Mouse (Mus musculus) layer of hippocampus, adult 2 months (tissue): ENCODE data around the gene Aanat. TPM values are rescaled to one million over a fixed set of nuclear protein-coding genes. Genes with fewer than 3 reads are reported as not detected.
A peak's percentile ranks its signal among the peaks of the same experiment; 100 is the strongest.
"Not testable (repeated sequence)": the region's sequence is repeated elsewhere in the genome, so short reads cannot be mapped to it uniquely, and the experiment has no call there.

Experiments
- DNase-seq, 2 experiments: peaks; one replicate each; pipeline ENCODE4 v3.0.0; 2022; ENCODE audit warnings: low spot score in 2 of 2
- H3K27ac ChIP-seq: fragments of 200-600 bp; 2 replicates; pipeline ENCODE4 v1.8.1; 2022
- H3K4me3 ChIP-seq: fragments of 200-600 bp; 2 replicates; pipeline ENCODE4 v1.8.1; 2022; ENCODE audit warnings: mild to moderate bottlenecking
- CTCF ChIP-seq: fragments of 200-600 bp; conservative IDR thresholded peaks from 2 replicates; pipeline ENCODE4 v1.8.1; 2022; ENCODE audit warnings: antibody characterized with exemption, mild to moderate bottlenecking, moderate library complexity
- total RNA-seq, 2 experiments: library from RNA; stranded (reverse); gene quantifications; 2 replicates each; pipeline ENCODE4 v1.2.3; 2021

The Aanat gene
- total RNA-seq, 2 experiments from 2014 or later = 0.27 to 1.2 TPM

DNA sequence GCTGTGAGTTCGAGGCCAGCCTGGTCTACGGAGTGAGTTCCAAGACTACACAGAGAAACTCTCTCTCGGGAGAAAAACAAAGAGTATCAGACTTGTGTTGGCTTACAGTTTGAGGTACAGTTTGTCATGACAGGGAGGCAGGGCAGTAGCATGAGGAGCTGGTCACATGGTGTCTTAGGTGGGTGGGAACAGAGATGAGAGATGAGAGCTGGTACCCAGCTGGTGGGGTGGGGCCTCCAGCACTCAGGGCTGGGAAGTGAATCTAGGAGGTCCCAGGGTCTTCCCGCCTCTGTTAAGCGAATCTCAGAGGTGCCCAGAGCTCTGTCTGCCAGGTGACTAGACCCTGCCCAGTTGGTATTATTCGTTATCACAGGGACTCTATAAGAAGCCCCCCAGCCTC lies 43.2 kb downstream of the Aanat start:
- TF ChIP-seq CTCF = no peak
- Histone ChIP-seq H3K27ac (no peak overlapping the region), H3K4me3 (no peak overlapping the region)
- no peak for DNase-seq

DNA sequence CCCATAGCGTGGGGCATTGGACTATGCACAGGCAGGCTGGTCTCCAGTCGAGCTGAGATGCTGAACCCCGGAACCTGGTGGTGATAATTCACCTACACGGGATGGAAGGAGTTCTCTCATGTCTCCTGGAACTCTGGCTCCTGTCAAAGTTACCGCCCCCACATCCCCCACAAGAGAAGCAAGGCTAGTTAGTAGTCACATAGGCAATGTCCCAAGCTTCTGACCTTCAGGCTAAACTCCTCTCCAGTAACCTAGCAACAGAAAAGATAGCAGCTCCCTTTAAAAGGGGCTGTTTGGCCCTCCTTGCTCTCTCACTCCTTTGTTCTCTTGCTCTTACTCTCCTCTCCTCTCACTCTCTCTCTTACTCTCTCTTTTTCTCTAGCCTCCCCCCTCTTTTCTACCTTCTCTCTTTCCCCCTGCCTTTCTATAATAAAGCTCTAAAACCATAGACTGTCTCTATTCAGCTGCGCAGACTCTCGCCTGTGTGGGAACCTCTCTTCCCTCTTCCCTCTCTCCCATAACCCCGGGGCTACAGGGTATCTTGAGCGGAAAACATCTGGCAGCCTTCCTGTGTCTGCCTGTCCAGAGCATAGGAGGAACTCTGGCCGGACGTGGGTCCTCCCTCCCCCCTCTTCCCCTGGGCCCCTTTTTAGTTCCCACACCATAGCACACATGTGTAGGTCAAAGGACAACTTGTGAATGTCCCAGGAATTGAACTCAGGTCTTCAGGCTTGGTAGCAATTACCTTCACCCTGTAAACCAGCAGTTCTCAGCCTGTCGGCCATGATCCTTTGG lies 44.1 kb downstream of the Aanat start:
- DNase-seq = no peak
- H3K27ac ChIP-seq = no peak overlapping the region
- H3K4me3 ChIP-seq = no peak overlapping the region
- TF ChIP-seq CTCF = no peak

DNA sequence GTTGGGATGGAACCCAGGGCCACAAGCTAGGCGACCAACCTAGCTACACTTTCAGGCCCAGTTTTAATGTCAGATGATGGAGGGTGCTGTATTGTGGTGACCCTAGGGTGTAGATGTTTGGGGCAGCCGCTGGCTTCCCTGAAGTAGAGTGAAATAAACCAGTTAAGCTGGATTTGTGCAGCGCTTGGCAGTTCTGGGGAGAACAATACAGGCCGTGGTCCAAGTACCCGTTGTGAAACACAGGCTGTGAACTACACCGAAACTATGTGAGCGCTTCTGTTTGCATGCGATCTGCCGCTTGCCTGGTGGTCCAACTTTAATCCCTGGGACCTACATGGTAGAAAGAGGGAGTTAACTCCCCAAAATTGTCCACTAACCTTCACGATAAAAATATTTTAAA lies 46.7 kb downstream of the Aanat start:
- no peak for DNase-seq
- H3K27ac ChIP-seq = no peak overlapping the region
- H3K4me3 ChIP-seq = no peak overlapping the region
- TF ChIP-seq CTCF = no peak

DNA sequence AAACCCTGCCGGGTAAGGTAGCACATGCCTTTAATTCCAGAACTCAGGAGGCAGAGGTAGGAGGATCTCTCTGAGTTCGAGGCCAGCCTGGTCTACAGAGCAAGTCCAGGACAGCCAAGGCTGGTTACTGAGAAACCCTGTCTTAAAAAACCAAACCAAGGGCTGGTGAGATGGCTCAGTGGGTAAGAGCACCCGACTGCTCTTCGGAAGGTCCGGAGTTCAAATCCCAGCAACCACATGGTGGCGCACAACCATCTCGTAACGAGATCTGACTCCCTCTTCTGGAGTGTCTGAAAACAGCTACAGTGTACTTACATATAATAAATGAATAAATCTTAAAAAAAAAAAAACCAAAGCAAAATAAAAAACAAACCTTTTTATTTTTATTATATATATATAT lies 50.4 kb downstream of the Aanat start:
- not testable (repeated sequence) for H3K27ac ChIP-seq
- TF ChIP-seq CTCF = peak; percentile 70

GRCm38 (mm10) chr11:116641168-116641567 lies 54.9 kb downstream of the Aanat start:
- no peak for DNase-seq
- peak; percentile 63 for TF ChIP-seq CTCF
- Histone ChIP-seq H3K4me3 (no peak overlapping the region), H3K27ac (no peak overlapping the region)

More for the DNA sequence above, 50.4 kb downstream of the Aanat start:
- not testable (repeated sequence) for DNase-seq, H3K4me3 ChIP-seq

DNA sequence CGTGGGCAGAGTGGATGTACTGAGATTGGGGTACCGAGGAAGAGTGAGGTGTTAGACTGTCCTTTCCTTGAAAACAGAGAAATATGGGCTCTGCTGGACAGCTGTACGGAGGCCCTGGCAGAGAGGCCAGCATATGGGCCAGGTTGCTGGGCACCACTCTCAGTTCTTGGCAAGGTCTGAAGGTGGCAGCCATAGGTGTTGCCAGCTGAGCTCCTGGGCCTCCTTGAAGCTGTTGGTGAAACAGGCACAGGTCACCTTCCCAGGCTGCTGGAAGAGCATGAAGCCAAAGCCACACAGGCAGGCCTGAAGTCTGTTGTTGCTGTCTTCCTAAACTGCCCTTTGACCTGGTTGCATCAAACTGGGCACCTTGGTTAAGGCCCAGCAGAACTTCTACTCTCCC lies 55.5 kb downstream of the Aanat start:
- Histone ChIP-seq H3K4me3 (no peak overlapping the region), H3K27ac (no peak overlapping the region)
- TF ChIP-seq CTCF = no peak
- no peak for DNase-seq

- H3K27ac ChIP-seq = peak overlapping the region; percentile 73; the same call in 1 of the 2 replicates
- no peak overlapping the region; the same call in 1 of the 2 replicates for H3K4me3 ChIP-seq
- peak; percentile 92 for TF ChIP-seq CTCF
- peak; percentile 91 to 95 for DNase-seq
Observed at GRCm38 (mm10) chr11:116642681-116643578, 56.7 kb downstream of the Aanat start.

GRCm38 (mm10) chr11:116643579-116644224 lies 57.5 kb downstream of the Aanat start:
- H3K4me3 ChIP-seq = no peak overlapping the region; the same call in 1 of the 2 replicates
- H3K27ac ChIP-seq = peak overlapping the region; percentile 73
- DNase-seq = no peak
- no peak for TF ChIP-seq CTCF

DNA sequence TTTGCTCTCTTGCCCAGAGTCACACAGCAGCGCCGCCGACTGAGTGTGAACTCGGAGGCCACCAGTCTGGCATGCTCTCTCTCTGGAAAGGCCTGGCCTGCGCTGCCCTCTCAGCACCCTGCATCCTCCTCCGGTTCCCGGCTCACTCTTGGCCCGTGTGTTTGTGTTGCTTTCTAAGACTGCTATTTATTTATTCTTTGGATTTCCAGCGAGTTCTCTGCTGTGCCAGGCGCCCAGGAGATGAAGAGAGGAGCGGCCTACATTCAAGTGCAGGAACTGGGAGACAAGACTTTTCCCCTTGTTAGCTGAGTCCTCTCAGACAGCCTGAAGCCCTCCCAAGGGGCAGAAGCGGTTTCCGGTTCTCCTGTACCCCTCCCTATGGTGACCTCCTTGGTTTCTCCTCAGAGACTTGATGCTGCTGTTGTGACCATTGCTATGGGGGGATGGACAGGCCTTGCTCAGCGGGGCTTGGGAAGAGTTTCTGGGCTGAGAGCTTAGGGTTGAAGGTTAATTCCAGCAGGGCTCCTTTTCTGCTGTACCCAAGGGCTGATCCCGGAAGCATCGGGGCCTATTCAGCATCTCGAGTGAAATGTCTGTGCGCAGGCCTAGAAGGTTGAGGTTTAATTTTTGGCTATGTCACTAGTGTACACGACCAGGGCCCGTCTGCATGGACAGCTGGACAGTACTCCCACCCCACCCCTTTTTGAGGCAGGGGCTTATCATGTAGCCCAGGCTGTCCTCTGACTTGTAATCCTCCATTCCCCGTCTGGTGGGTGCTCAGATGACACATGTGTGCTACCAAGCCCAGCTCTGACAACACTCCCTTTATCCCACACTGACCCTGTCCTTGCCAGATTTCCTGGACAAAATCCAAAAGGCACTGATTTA lies 58.2 kb downstream of the Aanat start:
- H3K27ac ChIP-seq = peak overlapping the region; percentile 73
- DNase-seq = no peak
- TF ChIP-seq CTCF = no peak
- H3K4me3 ChIP-seq = no peak overlapping the region

DNA sequence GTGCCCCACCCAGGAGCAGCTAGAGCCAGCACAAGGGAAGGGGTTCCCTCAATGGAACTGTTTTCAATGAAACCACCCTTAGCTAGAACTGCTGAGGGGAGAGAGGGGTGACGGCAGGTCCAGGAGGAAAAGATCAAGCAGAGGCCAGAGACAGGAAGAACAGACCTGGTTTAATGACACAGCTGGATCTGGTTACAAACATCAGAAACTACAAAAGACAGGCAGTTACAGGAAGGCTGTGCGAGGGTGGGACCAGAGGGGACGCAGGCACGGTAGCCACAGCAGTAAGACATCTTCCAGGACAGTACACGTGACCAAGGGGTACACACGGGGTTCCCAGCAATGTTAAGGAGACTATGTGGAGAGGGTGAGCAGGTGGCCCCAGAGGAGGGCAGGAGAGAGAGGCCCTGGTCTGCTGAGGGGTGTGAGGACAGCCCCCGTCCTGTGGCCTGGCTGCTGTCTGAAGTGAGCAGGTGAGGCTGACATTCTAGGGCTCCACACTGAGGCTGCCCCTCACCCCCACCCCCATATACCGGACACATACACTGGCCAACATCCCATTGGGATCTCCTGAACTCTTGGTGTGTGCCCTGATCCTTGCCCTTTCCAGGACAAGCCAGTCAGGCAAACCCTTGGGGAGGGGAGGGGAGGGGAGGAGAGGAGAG lies 59.3 kb downstream of the Aanat start:
- DNase-seq = no peak

GRCm38 (mm10) chr11:116646136-116646535 lies 59.9 kb downstream of the Aanat start:
- H3K4me3 ChIP-seq = no peak overlapping the region
- DNase-seq = no peak
- TF ChIP-seq CTCF = no peak
- no peak overlapping the region for H3K27ac ChIP-seq

More for the DNA sequence above, 59.3 kb downstream of the Aanat start:
- Histone ChIP-seq H3K27ac (no peak overlapping the region), H3K4me3 (no peak overlapping the region)
- no peak for TF ChIP-seq CTCF
